Mouse (Mus musculus): ENCODE data around the gene Pih1d1.

DNA sequence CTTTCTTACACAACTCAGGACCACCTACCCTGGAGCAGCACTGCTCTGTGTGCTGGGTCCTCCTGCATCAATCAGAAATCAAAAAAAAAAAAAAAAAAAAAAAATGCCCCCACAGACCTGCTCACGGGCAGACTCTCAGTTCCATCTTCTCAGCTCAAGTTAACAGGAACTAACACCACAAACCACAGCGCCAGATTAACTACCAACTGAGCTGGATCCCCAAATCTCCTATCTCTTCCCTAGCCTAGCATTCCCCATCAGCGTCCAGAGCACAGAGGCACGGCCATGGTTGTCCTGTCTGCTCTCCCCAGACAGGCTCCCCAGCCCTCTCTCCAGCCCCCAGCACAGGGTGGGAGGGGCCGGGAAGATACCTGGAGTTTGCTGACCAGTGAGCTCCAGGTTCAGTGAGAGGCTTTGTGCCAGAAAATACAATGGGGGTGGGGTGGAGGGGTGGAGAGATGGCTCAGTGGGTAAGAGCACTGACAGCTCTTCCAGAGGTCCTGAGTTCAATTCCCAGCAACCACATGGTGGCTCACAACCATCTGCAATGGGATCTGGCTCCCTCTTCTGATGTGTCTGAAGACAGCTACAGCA is 47.0 kb upstream of the Pih1d1 start:
- TF ChIP-seq NRF1 (IDR thresholded peaks at IDR 0.05; ENCODE audit: low read depth, low read length) (no peak), GABPA (IDR thresholded peaks at IDR 0.05; ENCODE audit: insufficient replicate concordance, low read depth, low read length) (no peak), CHD2 (IDR thresholded peaks at IDR 0.05; ENCODE audit: low read length) (no peak), EP300 (IDR thresholded peaks at IDR 0.05; ENCODE audit: low read length) (no peak)
